Mouse (Mus musculus) spleen, adult 2 months (tissue): ENCODE data around the gene Il27ra.

Source experiments
- CTCF ChIP-seq: fragments of 200-500 bp; IDR thresholded peaks from 2 replicates; pipeline ENCODE4 v1.5.1; 2011; ENCODE audit warnings: mild to moderate bottlenecking, inconsistent platforms; ENCODE audit not compliant: insufficient read depth, insufficient read length, insufficient replicate concordance; ENCODE audit errors: extremely low read depth
- POLR2A ChIP-seq: fragments of 200-500 bp; IDR thresholded peaks from 2 replicates; pipeline ENCODE4 v1.6.1; 2011; ENCODE audit warnings: low read depth, low read length, inconsistent platforms

GRCm38 (mm10) chr8:84069169-84069568 is 26.8 kb upstream of the Il27ra start:
- TF ChIP-seq POLR2A = no peak
- no peak for TF ChIP-seq CTCF
